ENCODE assay signal across 8 mouse cellular contexts in the genomic region with DNA sequence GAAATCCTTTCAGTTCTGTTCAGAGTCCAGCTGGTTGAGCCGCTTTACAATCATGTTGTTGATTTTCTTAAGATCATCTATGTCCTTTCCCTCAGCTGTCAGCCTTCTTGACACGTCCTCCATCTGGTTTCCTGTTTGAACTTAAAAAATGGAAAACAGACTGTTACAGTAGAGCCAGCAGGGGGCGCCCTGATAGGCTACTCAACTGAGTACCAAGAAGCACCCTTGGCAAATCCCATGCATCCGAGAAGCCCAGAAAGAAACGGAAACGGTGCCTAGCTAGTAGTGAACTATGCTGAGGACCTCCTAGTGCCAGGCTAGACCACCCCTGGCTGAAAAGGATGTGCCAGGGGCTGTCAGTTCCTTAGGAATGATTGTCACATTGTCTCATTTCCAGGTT. TPM values are rescaled to one million over a fixed set of nuclear protein-coding genes. Genes with fewer than 3 reads are reported as not detected.
DNase-seq lines count a peak whose midpoint lies in the region; ATAC-seq and TF ChIP-seq lines count a peak whose summit lies in the region.

No protein-coding gene starts in this region.

- H3K9ac ChIP-seq in midbrain, embryonic 16.5 days (ENCODE audit: low read depth, low read length) = no peak overlapping the region

- H3K9me3 ChIP-seq in midbrain, embryonic 16.5 days (replicated peaks; ENCODE audit: control insufficient read depth, low read length, poor library complexity, severe bottlenecking) = 0 out of 2 replicates have a peak, but pooled peaks cover 3% of the 10 kb centered on the region

- ATAC-seq in hematopoietic stem cell, adult 5-6 weeks (replicated peaks in 1 of 2; ENCODE audit: insufficient read depth in 1 of 2, low FRiP score in 2 of 2, low TSS enrichment in 1 of 2, low read depth in 1 of 2, poor library complexity in 2 of 2, severe bottlenecking in 2 of 2) = peak; percentile 42 to 56; a peak in 3 of 4 replicates
- ATAC-seq in midbrain, embryonic 16.5 days = no peak

- H3K4me3 ChIP-seq in midbrain, embryonic 16.5 days (ENCODE audit: low read depth, low read length) = no peak overlapping the region
- H3K4me3 ChIP-seq in cerebellum, adult 2 months (replicated peaks; ENCODE audit: insufficient read depth, low read depth, low read length) = no peak overlapping the region

- H3K27me3 ChIP-seq in splenic B cell, adult 2 months (ENCODE audit: control insufficient read depth, insufficient read depth, low read length, poor library complexity, severe bottlenecking) = no peaks in the 10 kb centered on the region
- H3K27me3 ChIP-seq in midbrain, embryonic 16.5 days (ENCODE audit: control insufficient read depth, insufficient read depth, low read depth, low read length) = no peaks in the 10 kb centered on the region
- no peaks in the 10 kb centered on the region for H3K27me3 ChIP-seq in cerebellum, adult 2 months (ENCODE audit: control insufficient read depth, insufficient read depth, low read length)

- no peaks in the 10 kb centered on the region for H3K36me3 ChIP-seq in splenic B cell, adult 2 months (ENCODE audit: control insufficient read depth, insufficient read depth, low read length, poor library complexity, severe bottlenecking)
- H3K36me3 ChIP-seq in midbrain, embryonic 16.5 days (ENCODE audit: control insufficient read depth, insufficient read depth, low read length) = no peaks in the 10 kb centered on the region

- intact Hi-C loops in heart, postnatal 10 days (cut with DNase I) = loop anchor here (2.0 kb wide), 1 partner anchor 22 kb away; a partner anchor contains a TSS

- no peak for TF ChIP-seq CTCF in cerebellum, adult 2 months (IDR thresholded peaks at IDR 0.05; ENCODE audit: borderline replicate concordance, insufficient read depth, low read depth, low read length)

- peak; percentile 29 to 60 for DNase-seq in heart, postnatal 10 days
- no peak for DNase-seq in heart, adult 9 months (ENCODE audit: low spot score in 2 of 2)
- DNase-seq in A20 (ENCODE audit: low read depth, low spot score) = peak; percentile 54
- DNase-seq in MEL-GATA-1-ER (ENCODE audit: extremely low read depth, low read depth) = peak; percentile 43
- peak; percentile 56 for DNase-seq in splenic B cell, adult 2 months (ENCODE audit: low read depth, low spot score)
- DNase-seq in cerebellum, adult 2 months = no peak

- 65% methylated on average over 6 of the region's 6 CpGs for WGBS in midbrain, embryonic 16.5 days
- 57% methylated on average over 6 of the region's 6 CpGs for WGBS in cerebellum, adult 2 months

- H3K4me2 ChIP-seq in midbrain, embryonic 16.5 days (ENCODE audit: low read length) = no peak overlapping the region

- TF ChIP-seq POLR2A in cerebellum, adult 2 months (IDR thresholded peaks at IDR 0.05; ENCODE audit: borderline replicate concordance, insufficient read depth, low read length) = no peak

- H3K4me1 ChIP-seq in midbrain, embryonic 16.5 days (ENCODE audit: control insufficient read depth, insufficient read depth, low read length) = no peaks in the 10 kb centered on the region
- H3K4me1 ChIP-seq in cerebellum, adult 2 months (ENCODE audit: control insufficient read depth, insufficient read depth, low read length) = no peaks in the 10 kb centered on the region

- no peak overlapping the region for H3K27ac ChIP-seq in midbrain, embryonic 16.5 days (ENCODE audit: low read length)
- no peak overlapping the region for H3K27ac ChIP-seq in cerebellum, adult 2 months (ENCODE audit: insufficient read depth, low read length)

RNA-seq across cellular contexts. Expression of a gene that starts 22.2 kb away (rescaled TPM):
- total RNA-seq in heart, postnatal 10 days (2021) = 10 to 100 TPM; 23.1 to 35.6 TPM
- 1.3 and 1.5 TPM in 2 replicates for total RNA-seq in hematopoietic stem cell, adult 5-6 weeks (2017)
- polyA plus RNA-seq in midbrain, embryonic 16.5 days (2015; fragmentation: Nextera tagmentation; extraction: Ambion mirVana) = 0.29 TPM in 1 of 2 replicates, not detected in the other
- polyA plus RNA-seq in cerebellum, adult 2 months (2012; rRNA removed) = 2.0 and 2.4 TPM in 2 replicates

RNA-seq across cellular contexts. Expression of a gene that starts 43.1 kb away (rescaled TPM):
- total RNA-seq in heart, postnatal 10 days (2021) = 1 to 10 TPM; 2.1 to 2.6 TPM
- total RNA-seq in hematopoietic stem cell, adult 5-6 weeks (2017) = 2.4 and 3.7 TPM in 2 replicates
- not detected in 2 replicates for polyA plus RNA-seq in midbrain, embryonic 16.5 days (2015; fragmentation: Nextera tagmentation; extraction: Ambion mirVana)
- 0.25 and 0.35 TPM in 2 replicates for polyA plus RNA-seq in cerebellum, adult 2 months (2012; rRNA removed)

Comparison
In these comparisons a context has a peak if more than half of its experiments do, and no peak if none do; other contexts are left out.
1. DNase-seq: peak in heart, postnatal 10 days (2 of 2), A20 (single experiment), MEL-GATA-1-ER (single experiment) and splenic B cell, adult 2 months (single experiment); none in heart, adult 9 months (0 of 2) and cerebellum, adult 2 months (0 of 2).